Mouse (Mus musculus) hindbrain, embryonic 13.5 days (tissue): ENCODE data around the gene Zfp385b. TPM values are rescaled to one million over a fixed set of nuclear protein-coding genes. Genes with fewer than 3 reads are reported as not detected.

Experiments
- ATAC-seq: fragments of 200-750 bp; cut with Nextera tagmentation; 2 replicates; pipeline ENCODE4 v1.8.0; 2017; ENCODE audit warnings: moderate TSS enrichment; ENCODE audit not compliant: low FRiP score
- H3K27ac ChIP-seq: fragments of 300-500 bp; sonication (generic); 2 replicates; pipeline ENCODE4 v1.5.1; 2015; ENCODE audit warnings: inconsistent platforms, mild to moderate bottlenecking, moderate library complexity
- H3K27me3 ChIP-seq: fragments of 300-500 bp; sonication (generic); 2 replicates; pipeline ENCODE4 v1.6.1; 2015; ENCODE audit warnings: mild to moderate bottlenecking, inconsistent platforms
- H3K36me3 ChIP-seq: fragments of 300-500 bp; sonication (generic); 2 replicates; pipeline ENCODE4 v1.6.1; 2015; ENCODE audit warnings: mild to moderate bottlenecking, inconsistent platforms
- H3K4me1 ChIP-seq: fragments of 300-500 bp; sonication (generic); replicated peaks from 2 replicates; pipeline ENCODE4 v1.6.1; 2015; ENCODE audit warnings: inconsistent platforms
- H3K4me2 ChIP-seq: fragments of 300-500 bp; sonication (generic); 2 replicates; pipeline ENCODE4 v1.6.1; 2015; ENCODE audit warnings: inconsistent platforms, mild to moderate bottlenecking, moderate library complexity
- H3K4me3 ChIP-seq: fragments of 300-500 bp; sonication (generic); 2 replicates; pipeline ENCODE4 v1.5.1; 2015; ENCODE audit warnings: mild to moderate bottlenecking, inconsistent platforms
- H3K9ac ChIP-seq: fragments of 300-500 bp; sonication (generic); 2 replicates; pipeline ENCODE4 v1.6.1; 2015; ENCODE audit warnings: mild to moderate bottlenecking, inconsistent platforms
- H3K9me3 ChIP-seq: fragments of 300-500 bp; sonication (generic); 2 replicates; pipeline ENCODE4 v1.6.1; 2016; ENCODE audit warnings: inconsistent platforms
- WGBS: fragments of 180-500 bp; shearing (Covaris S2); methylation state at CpG from one replicate; pipeline ENCODE4 v1.1.7; 2015; 5-methylcytosine and 5-hydroxymethylcytosine counted together
- polyA plus RNA-seq: library from polyadenylated mRNA; unstranded; fragments of >200 nt; fragmentation: Nextera tagmentation; extraction: Ambion mirVana; gene quantifications from 2 replicates; pipeline ENCODE4 v1.2.1, GENCODE M21; 2015

Zfp385b gene
- polyA plus RNA-seq, 1 experiment from 2014 or later, result 8.1 TPM

DNA sequence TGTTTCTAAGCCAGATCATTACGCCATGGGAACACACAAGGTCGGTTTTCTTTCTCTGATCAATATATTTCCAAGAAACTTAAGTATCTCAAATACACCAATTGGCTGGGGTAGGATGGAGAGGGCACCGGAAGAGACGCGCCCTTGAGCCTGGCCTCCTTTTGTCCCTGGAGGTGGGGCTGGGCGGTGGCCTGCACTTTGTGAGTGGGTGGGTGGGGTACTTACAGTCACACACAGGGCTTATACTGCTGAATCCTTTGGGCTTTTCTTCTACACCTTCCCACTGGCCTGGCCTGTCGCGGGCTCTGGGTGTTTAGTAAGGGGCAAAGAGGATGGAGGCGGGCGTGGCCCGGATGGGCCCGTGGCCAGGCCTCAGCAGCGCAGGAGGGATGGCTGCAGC lies 407.8 kb downstream of the Zfp385b start:
- Histone ChIP-seq H3K4me1 (no peaks in the 10 kb centered on the region), H3K27ac (no peak overlapping the region), H3K4me3 (no peak overlapping the region), H3K9me3 (no peaks in the 10 kb centered on the region), H3K4me2 (no peak overlapping the region), H3K9ac (no peak overlapping the region), H3K27me3 (peaks cover 3% of the 10 kb centered on the region; the same call in 1 of the 2 replicates), H3K36me3 (no peaks in the 10 kb centered on the region)
- 88% methylated on average over 13 of the region's 13 CpGs for WGBS
- 0 out of 2 replicates have a peak, but pooled peaks have one; percentile 28 for ATAC-seq

DNA sequence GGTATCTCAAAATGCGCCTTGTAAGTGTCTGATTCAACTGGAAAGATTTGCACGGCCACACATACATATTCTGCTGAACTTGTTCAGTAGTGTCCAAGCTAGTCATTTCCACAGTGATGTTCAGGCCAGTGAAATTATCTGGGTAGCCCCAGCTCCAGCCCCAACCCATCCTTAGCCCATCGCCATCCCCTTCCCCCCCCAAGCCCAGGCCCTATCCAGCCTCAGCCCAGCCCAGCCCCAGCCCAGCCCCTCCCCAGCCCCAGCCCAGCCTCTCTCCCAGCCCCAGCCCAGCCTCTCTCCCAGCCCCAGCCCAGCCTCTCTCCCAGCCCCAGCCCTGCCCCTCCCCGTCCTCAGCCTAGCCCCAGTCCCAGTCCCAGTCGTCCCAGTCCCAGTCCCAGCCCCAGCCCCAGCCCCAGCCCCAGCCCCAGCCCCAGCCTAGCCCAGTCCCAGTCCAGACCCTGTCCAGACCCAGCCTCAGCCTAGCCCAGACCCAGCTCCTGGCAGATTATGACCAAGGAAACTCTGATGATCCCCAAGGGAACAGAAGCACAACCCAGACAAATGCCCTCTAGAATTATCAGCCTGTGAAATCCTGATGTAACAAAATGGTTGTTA lies 409.8 kb downstream of the Zfp385b start:
- Histone ChIP-seq H3K9me3 (no peaks in the 10 kb centered on the region), H3K27me3 (peaks cover 3% of the 10 kb centered on the region; the same call in 1 of the 2 replicates), H3K4me3 (no peak overlapping the region), H3K27ac (no peak overlapping the region), H3K4me1 (no peaks in the 10 kb centered on the region), H3K4me2 (no peak overlapping the region), H3K36me3 (no peaks in the 10 kb centered on the region), H3K9ac (no peak overlapping the region)
- WGBS, result 50% methylated on average over 5 of the region's 5 CpGs
- peak; percentile 61; the same call in 1 of the 2 replicates for ATAC-seq

DNA sequence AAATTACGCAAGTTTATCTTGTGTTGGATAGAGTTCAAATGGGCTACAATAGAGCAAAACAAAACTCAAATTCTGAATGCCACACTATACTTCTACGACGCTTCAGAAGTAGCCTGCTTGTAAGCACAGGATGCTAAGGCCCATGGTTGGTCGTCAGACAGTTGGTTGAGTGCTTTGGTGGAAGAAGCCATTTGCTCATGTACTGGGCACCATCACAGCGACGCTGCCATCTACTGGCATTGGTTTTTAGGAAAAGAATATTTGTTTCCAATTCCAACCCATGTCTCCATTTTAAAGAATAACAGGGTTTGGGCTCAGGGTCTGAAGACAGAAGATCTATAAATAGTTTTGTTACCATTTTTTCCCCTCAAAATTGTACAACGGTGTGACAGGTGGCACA lies 410.5 kb downstream of the Zfp385b start:
- ATAC-seq, result no peak
- Histone ChIP-seq H3K4me1 (no peaks in the 10 kb centered on the region), H3K4me3 (no peak overlapping the region), H3K27me3 (peaks cover 3% of the 10 kb centered on the region; the same call in 1 of the 2 replicates), H3K9me3 (no peaks in the 10 kb centered on the region), H3K27ac (no peak overlapping the region), H3K9ac (no peak overlapping the region), H3K36me3 (no peaks in the 10 kb centered on the region), H3K4me2 (no peak overlapping the region)
- 68% methylated on average over 7 of the region's 7 CpGs for WGBS

DNA sequence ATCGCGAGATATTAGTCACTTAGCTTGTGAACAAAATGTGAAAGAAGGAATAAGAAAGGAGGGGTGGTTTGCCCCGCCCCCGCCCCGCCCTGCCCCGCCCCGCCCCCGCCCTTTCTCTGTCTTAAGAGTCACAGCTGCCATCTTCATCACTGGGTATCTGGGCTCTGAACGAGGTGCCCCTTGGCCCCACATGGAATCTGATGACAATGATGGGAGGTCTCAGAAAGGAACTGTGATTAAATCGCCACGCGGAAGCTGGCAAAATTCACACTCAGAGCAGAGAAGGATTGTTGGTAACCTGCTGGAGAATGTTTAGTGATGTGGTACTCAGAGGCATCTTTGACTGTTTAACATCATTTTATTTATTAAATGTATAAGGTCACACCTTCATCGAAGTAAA lies 417.1 kb downstream of the Zfp385b start:
- no peaks in the 10 kb centered on the region for H3K9me3 ChIP-seq
- no peak overlapping the region for H3K27ac ChIP-seq
- H3K4me1 ChIP-seq, result peaks cover 20% of the 10 kb centered on the region
- H3K4me2 ChIP-seq, result peak overlapping the region; percentile 43
- 18% methylated on average over 13 of the region's 13 CpGs for WGBS
- H3K36me3 ChIP-seq, result no peaks in the 10 kb centered on the region
- H3K27me3 ChIP-seq, result no peaks in the 10 kb centered on the region
- 0 out of 2 replicates have a peak overlapping the region, but pooled peaks have one; percentile 7 for H3K4me3 ChIP-seq
- no peak overlapping the region for H3K9ac ChIP-seq
- ATAC-seq, result no peak

DNA sequence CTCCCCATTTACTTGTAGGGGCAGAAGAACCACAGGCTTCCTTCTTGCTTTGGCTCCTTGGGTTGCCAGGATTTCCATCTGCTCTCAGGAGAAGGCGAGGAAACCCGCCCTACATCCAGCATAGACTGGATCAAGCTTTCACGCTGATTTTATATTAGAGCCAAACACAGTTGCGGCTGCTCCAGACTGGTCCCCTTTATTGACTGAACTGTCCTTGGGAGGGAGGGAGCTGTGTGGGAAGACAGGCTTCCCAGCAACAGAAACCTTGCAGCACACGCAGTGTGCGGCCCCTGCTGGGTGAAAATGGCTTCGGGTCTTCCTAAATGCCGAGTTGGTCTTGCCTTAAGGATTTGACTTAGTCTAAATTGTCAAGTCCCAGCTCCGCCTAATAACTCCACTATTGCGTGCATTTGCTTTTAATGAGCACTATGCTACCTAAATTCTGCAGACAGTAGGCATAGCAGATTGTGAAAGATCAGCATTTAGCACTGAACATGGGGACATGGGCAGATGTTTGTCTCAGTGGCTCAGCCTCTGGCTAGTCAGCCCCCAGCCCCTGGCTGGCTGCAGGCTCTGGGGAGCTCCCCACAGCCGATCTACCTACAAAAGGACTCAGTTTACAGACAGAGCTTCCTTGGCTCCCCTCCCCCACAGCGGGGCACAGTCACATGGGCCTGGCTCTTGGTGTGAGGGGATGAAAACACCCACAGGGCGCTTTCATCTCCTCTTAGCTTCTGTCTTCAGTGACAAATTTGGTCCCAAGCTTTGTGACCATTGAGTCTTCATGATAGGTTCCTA lies 417.8 kb downstream of the Zfp385b start:
- ATAC-seq, result peak; percentile 66
- Histone ChIP-seq H3K4me3 (peak overlapping the region; percentile 7; the same call in 1 of the 2 replicates), H3K27ac (peak overlapping the region; percentile 44; the same call in 1 of the 2 replicates), H3K4me1 (peaks cover 20% of the 10 kb centered on the region), H3K36me3 (no peaks in the 10 kb centered on the region), H3K9ac (0 out of 2 replicates have a peak overlapping the region, but pooled peaks have one; percentile 13), H3K4me2 (peak overlapping the region; percentile 43), H3K27me3 (no peaks in the 10 kb centered on the region), H3K9me3 (no peaks in the 10 kb centered on the region)
- WGBS, result 7% methylated on average over 13 of the region's 13 CpGs

DNA sequence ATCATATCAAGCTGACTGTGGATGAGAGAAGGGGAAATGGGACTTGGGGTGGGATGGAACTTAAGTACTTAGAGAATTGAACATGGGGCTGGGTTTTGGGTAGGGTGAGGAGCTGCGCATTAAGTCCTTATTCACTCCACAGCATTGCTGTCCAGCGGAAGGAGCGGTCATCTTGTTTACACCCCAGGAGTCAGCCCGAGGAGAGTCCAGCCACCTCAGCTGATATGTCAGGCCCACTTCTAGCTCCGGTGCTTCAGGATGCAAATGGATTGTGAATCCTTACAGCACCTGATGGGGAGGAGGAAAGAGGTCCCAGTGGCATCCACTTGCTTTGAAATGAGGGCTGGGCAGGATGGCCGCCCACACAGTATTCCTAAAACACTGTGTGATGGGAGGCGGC lies 425.6 kb downstream of the Zfp385b start:
- ATAC-seq, result no peak
- H3K4me1 ChIP-seq, result no peaks in the 10 kb centered on the region
- no peak overlapping the region for H3K4me2 ChIP-seq
- no peaks in the 10 kb centered on the region for H3K9me3 ChIP-seq
- H3K27ac ChIP-seq, result no peak overlapping the region
- no peak overlapping the region for H3K9ac ChIP-seq
- 90% methylated on average over 7 of the region's 7 CpGs for WGBS
- H3K4me3 ChIP-seq, result no peak overlapping the region
- H3K27me3 ChIP-seq, result no peaks in the 10 kb centered on the region
- no peaks in the 10 kb centered on the region for H3K36me3 ChIP-seq

DNA sequence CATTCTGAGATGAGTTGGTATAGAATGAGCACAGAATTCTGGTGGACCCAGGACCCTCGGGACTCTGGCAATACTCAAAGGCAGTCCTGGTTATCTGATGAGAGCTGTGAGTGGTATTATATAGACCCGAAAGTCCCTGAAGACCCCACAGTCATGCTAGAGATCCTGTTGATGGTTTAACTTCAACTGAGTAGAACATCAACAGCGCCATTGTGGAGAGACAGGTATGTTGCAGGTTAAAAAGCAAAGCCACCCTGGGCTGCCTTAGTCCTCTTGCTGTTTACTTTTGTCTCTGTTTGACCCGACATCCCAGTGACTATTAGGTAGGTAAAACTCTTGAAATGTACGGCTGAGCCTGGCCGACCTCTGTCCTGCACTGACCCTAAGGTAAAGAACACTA lies 431.3 kb downstream of the Zfp385b start:
- H3K9ac ChIP-seq, result no peak overlapping the region
- no peak overlapping the region for H3K4me3 ChIP-seq
- 87% methylated on average over 6 of the region's 6 CpGs for WGBS
- no peaks in the 10 kb centered on the region for H3K9me3 ChIP-seq
- no peak overlapping the region for H3K27ac ChIP-seq
- H3K36me3 ChIP-seq, result no peaks in the 10 kb centered on the region
- no peaks in the 10 kb centered on the region for H3K4me1 ChIP-seq
- H3K4me2 ChIP-seq, result no peak overlapping the region
- no peaks in the 10 kb centered on the region for H3K27me3 ChIP-seq
- ATAC-seq, result no peak

DNA sequence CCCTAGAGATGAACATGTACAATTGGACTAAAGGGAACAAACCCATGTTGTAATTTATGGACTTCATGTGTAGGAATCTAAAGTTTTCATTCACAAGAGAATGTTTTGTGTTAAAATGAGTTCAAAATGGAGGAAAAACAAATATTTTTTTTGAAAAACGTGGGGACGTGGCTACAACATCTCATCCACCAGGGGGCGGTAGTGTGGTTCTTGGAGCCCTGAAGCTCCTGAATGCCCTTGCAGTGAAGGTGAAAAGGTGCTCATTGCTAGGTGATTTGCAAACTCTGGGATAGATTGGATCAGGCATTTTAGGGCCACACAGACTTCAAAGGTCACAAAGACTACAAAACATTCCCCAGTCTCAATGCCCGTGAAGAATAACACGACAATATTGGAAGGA lies 432.9 kb downstream of the Zfp385b start:
- H3K4me2 ChIP-seq, result no peak overlapping the region
- 28% methylated on average over 5 of the region's 5 CpGs for WGBS

DNA sequence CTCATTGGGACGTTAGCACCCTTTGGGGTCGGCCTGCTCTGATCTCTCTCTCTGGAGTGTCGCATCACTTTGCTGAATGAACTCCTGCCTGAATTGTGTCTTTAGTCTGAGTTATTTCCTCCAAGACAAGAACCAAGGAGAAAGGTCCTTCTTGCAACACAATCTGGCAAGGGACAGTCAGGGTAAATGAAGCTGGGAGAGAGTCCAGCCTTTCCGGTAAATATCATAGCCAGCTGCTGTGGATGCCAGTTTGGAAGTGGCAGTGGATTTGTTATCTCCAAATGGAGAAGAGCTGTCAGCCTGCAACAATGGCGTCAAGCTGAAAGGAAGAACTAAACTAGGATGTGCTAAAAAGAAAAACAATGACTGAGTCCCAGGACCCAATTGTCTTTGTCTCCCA lies 436.7 kb downstream of the Zfp385b start:
- Histone ChIP-seq H3K9me3 (0 out of 2 replicates have a peak, but pooled peaks cover 4% of the 10 kb centered on the region), H3K4me2 (no peak overlapping the region), H3K27ac (no peak overlapping the region), H3K4me1 (no peaks in the 10 kb centered on the region), H3K9ac (no peak overlapping the region), H3K27me3 (no peaks in the 10 kb centered on the region), H3K36me3 (no peaks in the 10 kb centered on the region), H3K4me3 (no peak overlapping the region)
- 75% methylated on average over 5 of the region's 5 CpGs for WGBS
- ATAC-seq, result no peak

More for the DNA sequence above, 432.9 kb downstream of the Zfp385b start:
- no peak overlapping the region for H3K27ac ChIP-seq
- H3K4me3 ChIP-seq, result no peak overlapping the region
- no peaks in the 10 kb centered on the region for H3K9me3 ChIP-seq
- H3K9ac ChIP-seq, result no peak overlapping the region
- no peaks in the 10 kb centered on the region for H3K36me3 ChIP-seq
- no peak for ATAC-seq
- H3K4me1 ChIP-seq, result no peaks in the 10 kb centered on the region
- no peaks in the 10 kb centered on the region for H3K27me3 ChIP-seq

DNA sequence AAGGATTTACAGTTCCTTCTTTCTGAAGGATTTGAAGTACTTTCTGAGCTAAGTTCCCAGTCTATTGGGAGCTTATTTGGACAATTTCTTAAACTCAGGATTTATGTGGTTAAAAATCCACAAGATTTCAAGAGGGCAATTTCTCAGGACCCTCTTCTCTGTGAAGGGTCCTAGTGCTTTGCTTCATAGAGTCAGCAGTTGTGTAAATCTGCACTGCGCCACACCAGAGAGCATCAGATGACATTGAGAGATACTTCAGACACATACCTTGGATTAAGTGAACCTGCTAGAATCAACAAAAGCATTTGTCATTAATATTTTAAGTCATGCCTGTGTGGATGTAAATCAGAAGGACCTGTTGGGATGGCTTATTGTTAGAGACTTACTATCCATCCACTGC lies 439.5 kb downstream of the Zfp385b start:
- Histone ChIP-seq H3K4me3 (no peak overlapping the region), H3K4me1 (peaks cover 3% of the 10 kb centered on the region; the same call in 1 of the 2 replicates), H3K36me3 (no peaks in the 10 kb centered on the region), H3K9me3 (0 out of 2 replicates have a peak, but pooled peaks cover 4% of the 10 kb centered on the region), H3K27ac (no peak overlapping the region), H3K4me2 (no peak overlapping the region), H3K27me3 (no peaks in the 10 kb centered on the region), H3K9ac (no peak overlapping the region)
- no peak for ATAC-seq
- WGBS, result 83% methylated on average over 1 of the region's 1 CpGs

DNA sequence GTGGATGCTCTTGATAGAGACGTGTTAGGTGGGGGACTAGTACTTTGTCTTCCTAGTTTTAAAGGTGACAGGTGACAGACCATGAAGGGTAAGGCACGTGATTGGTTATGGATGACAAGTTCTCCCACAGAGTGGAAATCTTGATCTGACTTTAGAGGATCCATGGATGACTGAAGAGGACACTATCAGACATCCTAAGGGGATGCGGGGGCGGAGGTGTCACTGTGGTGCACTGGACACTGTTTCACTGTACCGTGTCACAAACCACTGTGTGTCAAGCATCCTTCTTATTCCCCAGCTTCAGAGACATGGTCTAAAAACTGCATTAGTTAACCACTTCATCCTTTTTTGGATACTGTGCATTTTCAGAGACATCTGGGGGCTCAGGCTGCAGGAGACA lies 440.1 kb downstream of the Zfp385b start:
- Histone ChIP-seq H3K36me3 (no peaks in the 10 kb centered on the region), H3K4me3 (no peak overlapping the region), H3K4me1 (peaks cover 3% of the 10 kb centered on the region; the same call in 1 of the 2 replicates), H3K9me3 (0 out of 2 replicates have a peak, but pooled peaks cover 4% of the 10 kb centered on the region), H3K9ac (no peak overlapping the region), H3K4me2 (no peak overlapping the region), H3K27me3 (no peaks in the 10 kb centered on the region), H3K27ac (no peak overlapping the region)
- ATAC-seq, result no peak
- WGBS, result 83% methylated on average over 5 of the region's 5 CpGs

DNA sequence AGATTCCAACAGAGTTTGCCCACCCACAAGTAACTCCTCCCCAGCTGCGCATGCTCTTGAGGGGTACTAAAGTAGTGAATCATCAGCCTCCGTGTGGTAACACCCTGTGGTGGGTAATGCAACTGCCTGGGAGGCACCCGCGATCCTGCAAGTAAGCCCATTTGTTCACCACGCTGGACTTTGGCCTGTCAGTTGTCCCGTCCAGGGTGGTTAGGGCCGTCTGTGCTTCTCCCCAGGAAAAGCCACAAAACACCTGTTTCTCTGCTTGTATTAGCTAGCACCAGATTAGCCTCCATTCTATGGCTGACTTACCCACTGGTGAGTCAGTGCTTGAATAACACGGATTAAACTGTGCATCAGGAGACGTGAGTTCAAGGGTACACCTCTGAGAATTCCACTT lies 442.6 kb downstream of the Zfp385b start:
- Histone ChIP-seq H3K9ac (no peak overlapping the region), H3K36me3 (no peaks in the 10 kb centered on the region), H3K27me3 (no peaks in the 10 kb centered on the region), H3K9me3 (0 out of 2 replicates have a peak, but pooled peaks cover 4% of the 10 kb centered on the region), H3K4me2 (no peak overlapping the region), H3K4me3 (no peak overlapping the region), H3K4me1 (peaks cover 3% of the 10 kb centered on the region; the same call in 1 of the 2 replicates), H3K27ac (no peak overlapping the region)
- WGBS, result 86% methylated on average over 9 of the region's 9 CpGs
- no peak for ATAC-seq
